Mouse (Mus musculus) c-Kit-negative CD71-positive TER-119-positive erythroid progenitor cells, embryonic 14.5 days (primary cell): ENCODE measurements around the gene Nucb1.
"Not testable (repeated sequence)": the region's sequence is repeated elsewhere in the genome, so short reads cannot be mapped to it uniquely, and the experiment has no call there.

ENCODE experiments used
- DNase-seq: peaks from one replicate; pipeline ENCODE4 v3.0.0-alpha.2; 2013; ENCODE audit warnings: low read depth, low spot score

Gene Nucb1

GRCm38 (mm10) chr7:45524841-45525621, 14.8 kb upstream of the Nucb1 start:
- peak; percentile 91 for DNase-seq

- DNase-seq: no peak
Measured at GRCm38 (mm10) chr7:45523678-45524170, 13.5 kb upstream of the Nucb1 start.

DNA sequence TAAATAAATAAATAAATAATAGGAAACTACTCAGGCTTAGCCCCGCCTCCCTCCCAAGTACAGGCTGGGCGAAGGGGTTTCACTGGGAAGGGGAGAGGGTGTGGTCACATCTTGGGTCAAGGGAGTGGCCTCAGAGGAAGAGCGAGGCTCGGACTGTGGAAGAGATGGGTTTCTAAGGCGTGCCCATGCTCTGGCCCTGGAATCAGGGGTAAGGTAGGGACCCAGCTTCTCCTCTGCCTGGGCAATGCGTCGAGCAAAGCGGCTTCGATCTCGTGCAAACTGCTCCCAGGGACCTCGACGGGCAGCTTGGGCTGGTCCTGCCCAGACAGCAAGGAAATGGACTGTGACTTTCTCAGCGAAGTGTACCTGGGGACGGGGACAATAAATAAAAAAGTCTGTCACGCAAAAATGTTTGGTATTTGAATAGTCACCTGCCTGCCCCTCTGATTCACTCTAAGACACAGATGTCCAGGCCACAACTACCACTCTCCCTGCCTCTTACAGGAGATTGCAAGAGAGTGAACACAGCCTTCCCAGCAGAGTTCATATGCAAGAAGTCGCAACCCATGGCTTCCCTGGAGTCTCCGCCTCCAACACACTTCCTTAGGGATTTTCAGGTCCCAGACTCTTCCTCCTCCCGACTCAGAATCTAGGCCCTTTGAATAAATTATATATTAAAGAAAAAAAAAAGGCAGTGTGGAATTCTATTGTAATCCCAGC, 12.9 kb upstream of the Nucb1 start:
- DNase-seq: peak; percentile 57

DNA sequence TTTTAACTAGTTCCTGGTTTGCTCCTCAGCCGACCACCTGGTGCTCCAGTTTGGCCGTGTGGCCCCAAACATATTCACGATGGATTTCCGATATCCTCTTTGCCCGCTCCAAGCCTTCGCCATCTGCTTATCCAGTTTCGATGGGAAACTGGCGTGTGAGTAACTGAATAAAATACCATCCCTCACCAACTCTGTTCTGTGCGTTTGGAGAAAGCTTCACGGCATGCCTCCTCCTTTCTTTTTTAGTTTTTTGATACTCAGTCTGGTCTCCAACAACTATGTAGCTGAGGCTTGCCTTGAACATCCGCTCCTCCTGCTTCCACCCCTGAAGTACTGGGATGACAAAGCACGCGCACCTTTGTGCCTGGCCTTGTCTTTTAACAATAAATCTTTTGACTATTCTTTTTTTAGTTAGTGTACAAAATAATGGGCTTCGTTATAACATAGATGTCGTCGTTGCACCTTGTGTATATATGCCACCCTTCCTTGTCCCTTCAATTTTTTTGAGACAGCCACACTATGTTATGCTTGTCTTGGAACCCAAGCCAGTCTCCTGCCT, 12.1 kb upstream of the Nucb1 start:
- no peak for DNase-seq

DNA sequence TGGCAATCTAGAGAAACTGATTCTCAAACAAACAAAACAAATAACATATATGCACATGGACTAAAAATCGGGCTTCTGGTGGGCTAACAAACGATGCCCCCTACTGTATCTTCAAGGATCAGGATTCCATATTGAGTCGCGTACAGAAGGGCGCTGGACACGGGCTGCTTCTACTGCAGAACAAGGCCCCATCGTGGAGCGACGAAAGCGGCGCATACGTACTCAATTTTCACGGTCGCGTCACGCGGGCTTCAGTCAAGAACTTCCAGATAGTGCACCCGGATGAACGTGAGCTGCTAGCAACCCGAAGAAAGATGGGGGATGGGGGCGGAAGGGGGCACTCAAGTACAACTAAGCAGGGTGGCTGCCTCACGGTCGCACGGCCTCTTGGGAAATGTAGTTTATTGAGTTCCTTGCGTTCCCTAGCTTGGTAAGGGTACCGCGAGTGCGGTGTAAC, 11.6 kb upstream of the Nucb1 start:
- DNase-seq: peak; percentile 62

GRCm38 (mm10) chr7:45520605-45521004, 10.4 kb upstream of the Nucb1 start:
- DNase-seq: no peak

DNA sequence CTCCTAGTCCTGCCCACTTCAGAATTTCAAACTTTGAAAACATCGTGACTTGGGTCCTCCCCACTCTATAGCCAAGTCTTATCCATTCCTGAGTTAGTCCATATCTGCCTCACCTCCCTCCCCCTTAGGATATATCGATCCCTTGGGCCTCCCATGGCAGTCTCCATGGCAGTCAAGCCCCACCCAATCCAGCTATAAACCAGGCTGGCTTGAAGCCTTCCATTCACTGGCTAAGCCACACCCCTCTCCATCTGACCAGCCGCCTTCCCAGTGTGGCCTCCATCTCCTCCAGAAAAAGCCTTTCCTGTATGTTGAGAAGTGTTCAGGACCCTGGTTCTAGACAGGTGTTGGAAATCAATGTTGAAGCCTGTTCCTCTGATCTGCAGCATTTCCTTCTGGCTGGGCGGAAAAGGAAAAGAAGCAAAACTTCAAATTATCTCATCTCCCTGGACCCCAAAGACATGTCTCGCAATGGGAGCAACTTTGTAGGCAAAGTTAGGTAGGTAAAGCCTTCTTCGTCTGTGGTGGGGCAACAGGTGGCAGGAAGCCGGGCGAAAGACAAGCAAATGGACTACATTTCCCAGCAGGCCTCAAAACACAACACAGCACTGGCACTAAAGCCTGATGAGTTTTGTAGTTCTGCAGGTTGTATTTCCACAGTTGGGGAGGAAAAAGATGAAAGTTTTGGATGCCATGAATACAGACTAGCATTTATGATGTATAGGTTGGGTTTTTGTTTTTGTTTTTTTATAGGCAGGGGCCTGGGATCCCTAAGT, 9.3 kb upstream of the Nucb1 start:
- DNase-seq: no peak

DNA sequence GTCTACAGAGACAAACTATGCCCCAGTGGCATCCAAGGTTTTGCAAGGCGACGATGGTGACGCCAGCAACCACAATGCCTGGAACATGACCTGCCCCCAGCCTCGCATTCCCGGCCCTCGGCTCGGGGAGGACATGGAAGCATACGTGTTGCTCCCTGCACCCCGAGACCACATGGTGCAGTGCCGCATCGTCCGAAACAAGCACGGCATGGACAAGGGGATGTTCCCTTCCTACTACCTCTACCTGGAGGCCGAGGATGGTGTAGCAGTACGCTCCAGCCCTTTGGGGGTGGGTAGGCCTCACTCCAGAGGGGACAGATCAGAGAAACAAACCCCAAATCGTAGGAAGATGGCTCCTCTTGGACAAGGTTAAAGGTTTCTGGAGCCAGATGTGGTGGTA, 8.4 kb upstream of the Nucb1 start:
- no peak for DNase-seq

GRCm38 (mm10) chr7:45516846-45517245, 6.6 kb upstream of the Nucb1 start:
- DNase-seq: not testable (repeated sequence)

- peak; percentile 78 for DNase-seq
Measured at GRCm38 (mm10) chr7:45515436-45515835, 5.2 kb upstream of the Nucb1 start.

- DNase-seq: no peak
Measured at GRCm38 (mm10) chr7:45514411-45514810, 4.2 kb upstream of the Nucb1 start.

GRCm38 (mm10) chr7:45509181-45509882, 874 bp downstream of the Nucb1 start:
- no peak for DNase-seq

- DNase-seq: peak; percentile 85
Measured at GRCm38 (mm10) chr7:45508561-45508960, 1.6 kb downstream of the Nucb1 start.

DNA sequence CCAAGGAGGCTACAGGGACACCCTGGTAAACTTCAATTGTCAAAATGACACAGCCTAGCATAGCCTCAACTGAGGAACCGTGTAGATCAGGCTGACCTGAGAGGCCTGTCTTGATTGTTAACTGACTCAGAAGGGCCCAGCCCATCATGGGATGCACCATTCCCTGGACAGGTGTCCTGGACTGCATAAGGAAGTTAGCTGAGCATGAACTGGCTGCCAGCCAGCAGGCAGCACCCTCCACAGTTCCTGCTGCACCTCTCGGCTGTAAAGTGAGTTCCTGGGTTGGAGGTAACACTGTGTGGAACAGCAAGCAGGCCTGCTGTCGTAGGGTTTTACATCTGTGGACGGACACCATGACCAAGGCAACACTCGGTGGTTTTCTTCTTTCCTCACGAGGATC, 2.6 kb downstream of the Nucb1 start:
- DNase-seq: no peak

DNA sequence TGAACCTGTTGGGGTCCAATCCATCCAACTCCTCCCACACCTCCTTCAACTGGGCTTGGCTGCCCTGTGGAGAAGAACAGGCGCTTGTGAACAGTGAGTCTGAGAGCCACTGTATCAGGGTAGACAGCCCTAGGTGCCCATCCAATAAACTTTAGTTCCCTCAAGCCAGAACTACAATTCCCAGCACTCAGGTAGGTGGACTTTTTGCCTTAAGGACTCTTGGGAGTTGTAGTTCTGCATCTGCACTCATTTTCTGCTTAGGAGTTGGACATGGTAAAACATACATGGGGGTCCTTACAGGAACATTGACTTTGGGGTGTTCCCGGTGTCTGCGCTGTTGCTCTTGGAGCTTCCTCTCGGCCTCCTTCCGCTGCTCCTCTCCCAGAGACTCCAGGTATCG, 11.8 kb downstream of the Nucb1 start:
- no peak for DNase-seq

DNA sequence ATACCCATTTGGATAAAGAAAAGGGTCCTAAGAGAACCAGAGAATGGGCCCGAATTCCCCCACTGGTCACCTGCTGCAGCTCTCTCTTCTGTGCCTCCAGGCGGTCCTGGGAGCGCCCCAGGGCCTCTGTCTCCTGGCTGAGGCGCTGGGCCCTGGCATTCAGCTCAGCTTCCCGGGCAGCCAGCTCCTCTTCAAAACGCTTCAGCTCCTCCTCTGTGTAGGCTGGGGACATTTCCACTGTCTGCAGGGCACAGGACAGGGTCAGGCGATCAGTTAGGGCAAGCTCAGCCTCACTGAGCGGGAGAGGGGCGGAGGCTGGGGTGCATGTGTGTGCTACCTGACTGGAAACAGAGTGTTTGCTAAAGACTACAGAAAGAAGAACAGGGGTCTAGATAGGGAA, 15.7 kb downstream of the Nucb1 start:
- DNase-seq: no peak

DNA sequence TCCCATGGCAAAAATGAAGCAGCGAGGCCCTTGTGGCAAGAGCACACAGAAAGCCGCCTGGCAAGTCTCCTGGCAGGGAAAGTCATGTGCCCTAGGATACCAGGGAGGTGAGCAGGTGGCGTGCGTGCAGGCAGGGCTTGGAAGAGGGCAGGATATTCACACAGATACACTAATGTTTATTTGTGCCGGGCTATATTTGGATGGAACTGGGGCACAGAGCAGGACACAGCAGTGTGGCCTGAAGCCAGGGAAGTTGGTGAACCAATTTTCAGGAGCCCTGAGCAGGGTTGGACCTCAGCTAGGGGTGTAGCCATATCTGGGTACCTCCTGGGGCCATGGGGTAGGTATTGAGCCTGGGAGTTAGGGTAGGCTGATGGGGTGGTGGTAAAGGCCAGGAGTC, 17.3 kb downstream of the Nucb1 start:
- no peak for DNase-seq

DNA sequence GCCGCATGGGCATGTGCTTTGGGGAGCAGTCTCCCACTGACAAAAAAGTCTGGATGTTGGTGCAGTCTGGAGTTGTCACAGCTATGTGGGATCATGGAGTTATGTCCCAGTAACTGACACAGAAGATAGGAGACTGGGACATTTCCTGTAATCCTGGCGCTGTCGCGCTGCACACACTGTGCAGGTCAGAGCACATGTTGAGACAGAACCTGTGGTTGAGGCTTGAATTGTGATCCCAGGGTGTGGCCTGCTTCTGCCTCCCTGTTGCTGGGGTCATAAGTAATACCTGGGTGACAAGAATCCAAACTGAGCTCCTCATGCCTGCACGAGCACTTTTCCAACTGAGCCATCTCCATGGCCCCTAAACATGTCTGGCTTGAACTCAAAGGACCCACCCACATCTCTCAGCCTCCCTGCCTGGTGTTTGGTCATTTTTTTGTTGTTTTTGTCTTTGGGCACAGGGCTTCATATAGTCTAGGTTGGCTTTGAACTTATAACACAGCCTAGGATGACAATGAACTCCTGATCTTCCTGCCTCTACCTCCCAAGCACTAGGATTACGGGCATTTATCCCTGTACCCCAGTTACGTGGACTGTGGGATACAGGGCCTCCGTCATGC, 17.9 kb downstream of the Nucb1 start:
- no peak for DNase-seq

GRCm38 (mm10) chr7:45491264-45491663, 18.9 kb downstream of the Nucb1 start:
- no peak for DNase-seq

DNA sequence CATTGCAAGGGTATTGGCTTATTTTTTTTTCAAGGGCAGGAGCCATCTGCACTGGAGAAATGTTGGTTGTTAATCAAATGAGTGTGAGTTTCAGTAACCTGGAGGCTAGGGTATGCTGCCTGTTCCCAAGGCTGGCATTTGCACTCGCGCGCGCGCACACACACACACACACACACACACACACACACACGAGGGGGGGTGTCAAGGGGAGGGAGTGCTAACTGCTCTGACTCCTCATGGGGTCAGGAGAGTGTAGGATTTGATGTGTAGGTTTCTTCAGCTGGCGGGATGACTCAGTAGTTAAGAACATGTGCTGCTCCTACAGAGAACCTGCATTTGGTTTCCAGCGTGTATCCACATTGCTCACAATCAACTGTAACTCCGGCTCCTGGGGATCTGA, 19.4 kb downstream of the Nucb1 start:
- no peak for DNase-seq

DNA sequence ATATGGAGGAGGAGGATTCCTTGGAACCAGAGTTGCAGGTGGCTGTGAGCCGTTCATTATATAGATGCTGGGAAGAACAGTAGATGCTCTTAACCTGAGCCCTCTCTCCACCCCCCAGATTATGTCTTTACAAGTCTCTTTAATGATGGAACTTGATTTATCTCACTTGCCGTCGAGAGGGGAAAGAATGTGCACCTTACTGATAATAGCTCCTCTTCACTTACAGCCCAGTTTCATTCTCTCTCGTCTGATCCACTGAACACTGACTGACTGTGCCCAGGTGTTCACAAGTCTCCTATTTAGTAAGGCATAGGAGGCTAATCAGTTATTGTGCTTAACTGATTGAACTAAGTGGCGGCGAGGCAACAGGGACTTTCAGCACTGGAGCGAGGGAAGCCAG, 20.6 kb downstream of the Nucb1 start:
- no peak for DNase-seq
